Mouse (Mus musculus) heart, adult 2 months (tissue): ENCODE measurements at regions not wholly inside any gene's neighbourhood (a gene's known extent, or its start where the extent isn't known, plus 50 kb on each side); places are given as distances from the start of the nearest gene placed in this dataset.

Experiments
- DNase-seq, 2 experiments: peaks; one replicate each; pipeline ENCODE4 v3.0.0; 2021
- H3K27ac ChIP-seq: fragments of 200-600 bp; 2 replicates; pipeline ENCODE4 v1.8.1; 2022
- H3K27me3 ChIP-seq: fragments of 200-500 bp; 2 replicates; pipeline ENCODE4 v1.6.1; 2012; ENCODE audit warnings: mild to moderate bottlenecking, low read length, inconsistent platforms, mixed read lengths; ENCODE audit not compliant: control insufficient read depth, insufficient read depth
- H3K36me3 ChIP-seq: fragments of 200-500 bp; 2 replicates; pipeline ENCODE4 v1.6.1; 2012; ENCODE audit warnings: low read length, inconsistent platforms; ENCODE audit not compliant: control insufficient read depth, insufficient read depth
- H3K4me1 ChIP-seq: fragments of 200-500 bp; 2 replicates; pipeline ENCODE4 v1.6.1; 2011; ENCODE audit warnings: low read length; ENCODE audit not compliant: control insufficient read depth, insufficient read depth
- H3K4me3 ChIP-seq: fragments of 200-600 bp; 2 replicates; pipeline ENCODE4 v1.8.1; 2022
- H3K79me2 ChIP-seq: fragments of 200-500 bp; replicated peaks from 2 replicates; pipeline ENCODE4 v1.6.1; 2012; ENCODE audit warnings: mild to moderate bottlenecking, inconsistent platforms, low read length, moderate library complexity, mixed read lengths; ENCODE audit not compliant: control insufficient read depth, insufficient read depth
- H3K9ac ChIP-seq: fragments of 200-500 bp; 2 replicates; pipeline ENCODE4 v1.6.1; 2012; ENCODE audit warnings: low read depth, mild to moderate bottlenecking, control low read depth, inconsistent platforms, low read length, mixed read lengths
- CTCF ChIP-seq: fragments of 200-600 bp; IDR thresholded peaks from 2 replicates; pipeline ENCODE4 v1.8.1; 2022; ENCODE audit warnings: antibody characterized with exemption, mild to moderate bottlenecking, moderate library complexity
- EP300 ChIP-seq: fragments of 200-500 bp; IDR thresholded peaks from 2 replicates; pipeline ENCODE4 v1.6.1; 2011; ENCODE audit warnings: low read depth, low read length, control low read depth; ENCODE audit not compliant: insufficient read depth
- POLR2A ChIP-seq: fragments of 200-500 bp; IDR thresholded peaks from 2 replicates; pipeline ENCODE4 v1.6.1; 2011; ENCODE audit warnings: mild to moderate bottlenecking, low read depth, low read length, control low read depth; ENCODE audit not compliant: insufficient read depth
- whole genome bisulfite sequencing: fragments of 180-500 bp; shearing (Covaris S2); methylation state at CpG from one replicate; pipeline ENCODE4 v1.1.7; 2018; 5-methylcytosine and 5-hydroxymethylcytosine counted together
- intact Hi-C: fragments of 180-260 bp; cut with DNase I; formaldehyde crosslinking; loops from one replicate; pipeline ENCODE4 v1.15.1; 2025

- Histone ChIP-seq H3K36me3 (no peaks in the 10 kb centered on the region), H3K4me3 (peak overlapping the region; percentile 33), H3K79me2 (no peaks in the 10 kb centered on the region), H3K27ac (peak overlapping the region; percentile 26; the same call in 1 of the 2 replicates), H3K4me1 (no peaks in the 10 kb centered on the region), H3K9ac (peak overlapping the region; percentile 50; the same call in 1 of the 2 replicates), H3K27me3 (no peaks in the 10 kb centered on the region)
- DNase-seq = peak; percentile 26
- TF ChIP-seq CTCF = no peak
- no peak for TF ChIP-seq EP300
- no peak for TF ChIP-seq POLR2A
- WGBS = 9% methylated on average over 16 of the region's 16 CpGs
- intact Hi-C loops = no loop called here
Observed at GRCm38 (mm10) chr14:105482644-105483351, 224.4 kb downstream of the Ndfip2 start.

- WGBS = 56% methylated on average over 9 of the region's 9 CpGs
- TF ChIP-seq POLR2A = no peak
- no peak for TF ChIP-seq EP300
- TF ChIP-seq CTCF = no peak
- H3K36me3 ChIP-seq = no peaks in the 10 kb centered on the region
Observed at GRCm38 (mm10) chr14:105480048-105480447, 221.7 kb downstream of the Ndfip2 start.

GRCm38 (mm10) chr14:105474991-105475553, 216.7 kb downstream of the Ndfip2 start:
- TF ChIP-seq EP300 = no peak
- TF ChIP-seq CTCF = peak; percentile 62
- Histone ChIP-seq H3K9ac (no peak overlapping the region), H3K27ac (no peak overlapping the region), H3K4me1 (no peaks in the 10 kb centered on the region), H3K36me3 (no peaks in the 10 kb centered on the region), H3K4me3 (no peak overlapping the region), H3K79me2 (no peaks in the 10 kb centered on the region), H3K27me3 (no peaks in the 10 kb centered on the region)
- DNase-seq = no peak
- intact Hi-C loops = no loop called here

More at GRCm38 (mm10) chr14:105480048-105480447, 221.7 kb downstream of the Ndfip2 start:
- Histone ChIP-seq H3K79me2 (no peaks in the 10 kb centered on the region), H3K27me3 (no peaks in the 10 kb centered on the region), H3K4me1 (no peaks in the 10 kb centered on the region), H3K4me3 (no peak overlapping the region), H3K27ac (no peak overlapping the region), H3K9ac (no peak overlapping the region)
- intact Hi-C loops = no loop called here
- DNase-seq = no peak

- intact Hi-C loops = no loop called here
- Histone ChIP-seq H3K27me3 (no peaks in the 10 kb centered on the region), H3K79me2 (no peaks in the 10 kb centered on the region), H3K27ac (no peak overlapping the region), H3K36me3 (no peaks in the 10 kb centered on the region), H3K4me3 (no peak overlapping the region), H3K9ac (no peak overlapping the region), H3K4me1 (no peaks in the 10 kb centered on the region)
- DNase-seq = no peak
- TF ChIP-seq CTCF = no peak
- no peak for TF ChIP-seq EP300
- no peak for TF ChIP-seq POLR2A
- WGBS = 46% methylated on average over 3 of the region's 3 CpGs
Observed at GRCm38 (mm10) chr14:105448919-105449458, 190.6 kb downstream of the Ndfip2 start.

- Histone ChIP-seq H3K27me3 (no peaks in the 10 kb centered on the region), H3K4me1 (no peaks in the 10 kb centered on the region), H3K79me2 (no peaks in the 10 kb centered on the region), H3K27ac (no peak overlapping the region), H3K4me3 (no peak overlapping the region), H3K36me3 (no peaks in the 10 kb centered on the region), H3K9ac (no peak overlapping the region)
- intact Hi-C loops = no loop called here
- TF ChIP-seq POLR2A (no peak), EP300 (no peak), CTCF (no peak)
- DNase-seq = no peak
- WGBS = 91% methylated on average over 5 of the region's 5 CpGs
Observed at GRCm38 (mm10) chr14:105447088-105447487, 188.7 kb downstream of the Ndfip2 start.

- peaks cover 2% of the 10 kb centered on the region; the same call in 1 of the 2 replicates for H3K4me1 ChIP-seq
- no peaks in the 10 kb centered on the region for H3K79me2 ChIP-seq
- H3K4me3 ChIP-seq = no peak overlapping the region
- no peak overlapping the region for H3K27ac ChIP-seq
- TF ChIP-seq POLR2A (no peak), CTCF (no peak), EP300 (no peak)
- intact Hi-C loops = no loop called here
- no peak overlapping the region for H3K9ac ChIP-seq
- H3K27me3 ChIP-seq = no peaks in the 10 kb centered on the region
- peak in 1 of 2 experiments; percentile 6 for DNase-seq
- WGBS = 43% methylated on average over 6 of the region's 6 CpGs
- no peaks in the 10 kb centered on the region for H3K36me3 ChIP-seq
Observed at GRCm38 (mm10) chr14:105435343-105435742, 177.0 kb downstream of the Ndfip2 start.
